Mouse (Mus musculus): ENCODE measurements around the gene Pcbd2.

DNA sequence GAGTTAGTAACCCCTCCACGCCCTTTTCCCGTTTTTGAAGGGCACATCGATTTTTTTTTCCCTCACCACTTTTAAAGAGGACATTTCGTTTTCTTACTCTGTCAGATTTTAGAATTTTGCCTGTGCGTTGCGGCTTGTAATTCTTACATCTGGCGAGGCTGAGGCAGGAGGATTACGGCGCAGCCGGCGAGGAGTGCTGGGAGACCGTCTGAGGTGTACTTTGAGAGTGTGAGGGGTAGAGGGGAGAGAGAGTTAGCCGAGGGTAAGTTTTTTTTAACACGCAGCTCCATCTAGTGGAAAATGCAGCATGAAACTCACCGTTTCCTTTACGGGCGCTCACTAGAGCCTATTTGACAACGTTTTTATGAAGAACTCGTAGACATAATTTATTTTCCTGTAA lies 671 bp downstream of the Pcbd2 start:
- TF ChIP-seq GATA1 (IDR thresholded peaks at IDR 0.05; ENCODE audit: low read length) (no peak), TAL1 (IDR thresholded peaks at IDR 0.05; ENCODE audit: low read length) (no peak)
